Mouse (Mus musculus) right cerebral cortex, postnatal 4 days (tissue): ENCODE measurements around the gene Aga.
"Not testable (repeated sequence)": the region's sequence is repeated elsewhere in the genome, so short reads cannot be mapped to it uniquely, and the experiment has no call there.

Experiments used
- DNase-seq: peaks from one replicate; pipeline ENCODE4 v3.0.0-alpha.2; 2022

The Aga gene

DNA sequence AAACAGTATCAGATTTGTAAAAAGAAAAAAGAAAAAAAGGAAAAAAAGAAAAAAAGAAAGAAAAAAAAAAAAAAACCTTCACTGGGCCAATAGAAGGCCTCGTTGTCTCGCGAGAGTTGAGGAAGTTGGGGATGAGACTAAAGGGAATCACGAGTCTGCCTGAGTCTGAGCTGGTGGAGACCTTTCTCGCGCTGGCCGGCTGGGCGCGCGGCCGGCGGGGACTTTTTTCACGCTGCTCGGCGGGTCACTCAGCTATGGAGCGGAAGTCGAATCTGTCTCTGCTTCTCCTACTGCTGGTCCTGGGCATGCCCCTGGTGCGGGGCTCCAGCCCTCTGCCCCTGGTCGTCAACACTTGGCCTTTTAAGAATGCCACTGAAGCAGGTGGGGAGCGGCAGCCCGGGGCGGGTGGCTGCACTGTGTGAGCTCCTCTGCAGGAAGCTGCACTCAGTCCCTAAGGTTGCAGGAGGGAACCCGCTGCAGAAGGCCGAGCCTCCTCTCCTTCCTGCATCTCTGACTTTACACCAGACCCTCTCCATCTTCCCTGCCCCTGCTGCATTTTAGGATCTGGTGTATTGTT is at the start of gene Aga:
Aga (plus strand) TSS at position 177 of the 577 bp plus-strand sequence.
- DNase-seq: peak; percentile 78

DNA sequence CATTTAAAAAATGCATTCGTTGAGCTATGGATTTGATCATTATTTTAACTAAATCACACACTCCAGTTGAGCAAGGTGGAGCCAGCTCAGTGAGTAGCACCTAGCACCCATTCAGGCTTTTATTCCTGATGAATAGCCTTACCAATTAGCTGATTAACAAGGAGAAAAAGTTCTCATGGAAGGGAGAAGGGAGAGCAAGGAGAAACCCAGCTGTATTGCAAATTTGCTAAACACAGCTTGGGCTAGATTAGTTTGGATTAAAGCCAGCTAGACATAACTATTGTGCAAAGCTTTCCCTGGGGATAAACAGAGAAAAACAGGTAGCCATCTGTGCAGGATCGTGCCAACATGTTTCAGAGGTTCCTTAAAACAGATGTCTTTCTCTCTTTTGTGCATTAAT is 22.5 kb upstream of the Aga start:
- no peak for DNase-seq

DNA sequence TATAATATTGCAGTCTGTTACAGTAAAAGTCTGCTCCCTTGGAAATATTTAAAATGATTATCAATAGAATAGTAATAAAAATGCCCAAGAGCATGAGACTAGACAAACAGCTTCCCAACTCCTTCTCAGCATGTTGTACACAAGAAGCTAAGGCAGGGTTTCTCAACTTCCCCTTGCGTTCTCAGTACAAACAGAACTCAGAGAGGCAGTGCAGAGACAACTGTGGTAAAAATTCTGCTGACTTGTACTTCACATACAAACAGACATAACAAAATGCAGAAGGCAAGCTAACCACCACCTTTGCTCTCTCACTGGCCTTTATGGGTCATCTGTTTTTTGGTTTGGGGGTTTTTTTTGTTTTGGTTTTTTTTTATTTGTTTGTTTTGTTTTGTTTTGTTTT is 15.3 kb upstream of the Aga start:
- no peak for DNase-seq

DNA sequence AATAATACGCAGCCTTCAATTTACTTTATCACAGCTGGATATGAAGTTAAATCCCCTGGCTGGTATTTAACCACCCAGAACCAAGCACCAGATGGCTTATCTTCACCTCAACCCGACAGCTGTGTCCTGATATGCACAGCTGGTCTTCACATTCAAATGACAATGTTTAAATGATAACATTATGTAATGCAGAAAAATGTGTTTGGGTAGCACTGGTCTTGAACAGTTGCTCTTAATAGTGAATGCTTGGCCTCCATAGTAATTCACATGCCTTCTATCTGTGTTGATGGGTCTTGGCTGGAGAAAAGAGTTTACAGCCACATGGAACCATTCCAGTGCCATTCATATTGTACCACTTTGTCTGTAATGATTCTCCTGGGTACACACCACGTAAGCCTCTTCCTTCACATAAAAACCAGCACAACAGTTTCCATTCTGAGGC is 14.6 kb upstream of the Aga start:
- no peak for DNase-seq

DNA sequence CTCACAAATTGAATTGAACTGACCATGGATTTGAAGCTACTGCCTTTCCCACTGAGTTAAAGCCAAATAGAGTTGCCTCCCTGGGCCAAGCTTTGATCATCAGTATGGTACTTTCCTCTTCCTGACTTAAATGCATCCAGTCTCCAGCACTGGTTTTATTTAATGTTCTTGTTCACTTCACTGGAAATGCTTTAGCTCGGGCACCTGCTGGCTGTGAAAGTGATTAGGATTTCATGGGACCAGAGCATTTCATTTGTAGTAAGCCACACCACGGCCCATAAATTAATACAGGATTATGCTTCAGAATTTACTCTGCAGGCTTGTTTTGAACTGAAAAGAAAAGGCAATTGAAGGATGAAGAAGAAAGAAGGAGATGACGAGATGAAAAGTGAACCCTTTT is 26.5 kb downstream of the Aga start:
- not testable (repeated sequence) for DNase-seq

DNA sequence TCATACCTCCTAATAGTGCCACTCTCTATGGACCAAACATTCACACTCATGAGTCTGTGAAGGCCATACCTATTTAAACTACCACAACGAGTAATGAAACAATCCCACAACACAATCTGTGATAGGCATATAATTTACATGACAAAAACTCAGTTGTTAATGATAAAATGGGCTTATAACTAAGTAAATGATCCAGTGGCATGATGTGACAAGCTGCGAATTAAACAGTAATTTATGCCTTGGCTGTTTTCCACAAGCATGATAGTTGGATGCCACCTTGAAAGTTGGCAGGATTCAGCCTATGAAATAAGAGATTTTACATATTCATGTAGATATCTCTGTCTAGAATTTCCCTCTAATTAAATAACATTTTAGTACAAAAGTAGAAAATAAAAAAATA is 28.1 kb downstream of the Aga start:
- DNase-seq: no peak

DNA sequence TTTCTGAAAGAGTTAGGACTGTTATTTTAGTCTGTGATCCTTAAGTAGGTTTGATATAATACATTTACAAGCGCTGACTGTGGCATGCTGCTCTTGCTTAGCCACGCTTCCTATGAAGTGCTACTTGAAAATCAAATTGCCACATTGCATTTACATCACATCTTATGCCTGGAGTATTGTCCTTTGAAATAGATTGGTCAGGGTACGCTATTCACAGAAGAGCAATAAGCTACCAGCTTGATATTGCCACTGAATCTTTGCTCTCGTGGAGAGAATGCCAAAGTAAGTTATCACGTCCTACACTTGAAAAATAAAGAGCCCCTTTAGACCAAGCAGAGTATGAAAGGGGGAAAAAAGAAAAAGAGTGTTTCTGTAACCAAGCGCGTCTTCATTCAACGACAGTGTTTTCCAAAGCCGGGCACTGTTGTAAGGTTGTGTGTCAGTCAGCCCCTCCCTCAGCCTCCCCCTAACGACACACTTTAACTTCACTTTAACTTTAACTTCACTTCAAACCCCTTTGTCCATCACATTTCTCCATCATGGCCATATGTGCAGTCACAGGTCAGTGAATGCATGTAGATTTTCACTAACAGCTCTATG is 51.0 kb downstream of the Aga start:
- DNase-seq: no peak

DNA sequence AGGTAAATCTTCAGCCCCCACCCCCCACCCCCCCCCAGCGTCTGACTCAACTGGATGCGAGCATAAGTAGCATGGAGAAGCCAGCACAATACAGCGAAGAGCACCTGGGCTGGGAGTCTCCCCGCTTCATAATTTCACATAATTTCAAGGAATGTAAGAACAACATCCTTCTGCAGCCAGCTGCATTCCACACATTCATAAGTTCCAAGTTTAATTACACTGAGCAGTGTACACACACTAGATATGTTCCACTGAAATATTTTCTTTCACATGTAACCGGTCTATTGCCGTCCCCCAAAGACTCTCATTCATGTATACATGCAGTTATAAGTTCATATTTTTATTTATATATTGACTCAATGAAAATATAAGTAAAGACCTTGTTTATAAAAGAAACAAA is 54.7 kb downstream of the Aga start:
- no peak for DNase-seq
